ENCODE assay signal across 8 mouse cellular contexts in genomic region chr6:115734909-115735308, GRCm38 (mm10). TPM values are rescaled to one million over a fixed set of nuclear protein-coding genes. Genes with fewer than 3 reads are reported as not detected.
DNase-seq lines count a peak whose midpoint lies in the region; ATAC-seq and TF ChIP-seq lines count a peak whose summit lies in the region.
"Had no signal": no experiment of that assay in that cellular context is flagged by ENCODE, and none has a peak within 500 bp of the region (broad histone marks: within the 10 kb centered on the region; RNA-seq: fewer than 3 reads in every experiment).

No protein-coding gene starts in this region.

- 76% methylated on average over 4 of the region's 4 CpGs for WGBS in intestine, embryonic 14.5 days
- 71% methylated on average over 4 of the region's 4 CpGs for WGBS in intestine, embryonic 15.5 days
- 53% methylated on average over 4 of the region's 4 CpGs for WGBS in small intestine, adult 2 months

- DNase-seq in intestine, embryonic 14.5 days (ENCODE audit: low spot score), result peak; percentile 62
- DNase-seq in A20 (ENCODE audit: low read depth, low spot score) (peak; percentile 74), ES-E14 (ENCODE audit: low read depth, low spot score) (peak; percentile 71)
- peak; percentile 70 for DNase-seq in induced T-regulatory cell, adult 2 months (ENCODE audit: low read depth)
- no peak for DNase-seq in c-Kit-positive CD71-positive TER-119-positive erythroid progenitor cells, embryonic 14.5 days (ENCODE audit: low spot score)

- H3K9ac ChIP-seq in intestine, embryonic 14.5 days (ENCODE audit: low read length), result no peak overlapping the region
- H3K9ac ChIP-seq in intestine, embryonic 15.5 days, result no peak overlapping the region
- no peak overlapping the region for H3K9ac ChIP-seq in ES-E14 (ENCODE audit: insufficient read depth, low read depth, low read length, poor library complexity, severe bottlenecking)
- H3K9ac ChIP-seq: limb, embryonic 15.5 days had no signal

- peaks cover 5% of the 10 kb centered on the region; the same call in 1 of the 2 replicates for H3K4me1 ChIP-seq in intestine, embryonic 14.5 days (replicated peaks; ENCODE audit: control insufficient read depth, insufficient read depth, low read length)
- H3K4me1 ChIP-seq in intestine, embryonic 15.5 days (replicated peaks), result no peaks in the 10 kb centered on the region
- H3K4me1 ChIP-seq in ES-E14 (ENCODE audit: control insufficient read depth in 2 of 2, insufficient read depth in 2 of 2, low read length in 2 of 2, poor library complexity in 1 of 2), result peaks cover 0 to 9% of the 10 kb centered on the region in 2 experiments; a peak in 2 of 4 replicates
- no peaks in the 10 kb centered on the region for H3K4me1 ChIP-seq in small intestine, adult 2 months (ENCODE audit: control insufficient read depth, insufficient read depth, insufficient read length, low read length)

- no peak overlapping the region for H3K27ac ChIP-seq in intestine, embryonic 14.5 days (ENCODE audit: low read depth)
- H3K27ac ChIP-seq in intestine, embryonic 15.5 days, result no peak overlapping the region
- H3K27ac ChIP-seq in ES-E14 (ENCODE audit: insufficient read depth, low read depth, low read length, poor library complexity, severe bottlenecking), result 0 out of 2 replicates have a peak overlapping the region, but pooled peaks have one; percentile 0
- H3K27ac ChIP-seq in small intestine, adult 2 months (ENCODE audit: insufficient read depth, low read depth, low read length), result no peak overlapping the region
- H3K27ac ChIP-seq: limb, embryonic 15.5 days had no signal

- no peak for TF ChIP-seq POLR2A in small intestine, adult 2 months (IDR thresholded peaks at IDR 0.05; ENCODE audit: low read depth, low read length)

- in situ Hi-C loops in ES-E14 (cut with MboI; ENCODE audit: low sequenced_read_pairs in 2 of 2, unreplicated experiment in 2 of 2), result no loop called here

- H3K36me3 ChIP-seq in intestine, embryonic 14.5 days (ENCODE audit: control insufficient read depth, insufficient read depth, low read length), result no peaks in the 10 kb centered on the region
- H3K36me3 ChIP-seq in intestine, embryonic 15.5 days, result no peaks in the 10 kb centered on the region
- H3K36me3 ChIP-seq in ES-E14 (ENCODE audit: control insufficient read depth, insufficient read depth, low read length, poor library complexity, severe bottlenecking), result no peaks in the 10 kb centered on the region
- H3K36me3 ChIP-seq in small intestine, adult 2 months (ENCODE audit: control insufficient read depth, insufficient read depth, low read length), result no peaks in the 10 kb centered on the region
- H3K36me3 ChIP-seq: limb, embryonic 15.5 days had no signal

- H3K27me3 ChIP-seq in intestine, embryonic 14.5 days (replicated peaks; ENCODE audit: control insufficient read depth, insufficient read depth, low read length), result no peaks in the 10 kb centered on the region
- H3K27me3 ChIP-seq in intestine, embryonic 15.5 days (replicated peaks), result no peaks in the 10 kb centered on the region
- H3K27me3 ChIP-seq in small intestine, adult 2 months (ENCODE audit: control insufficient read depth, insufficient read depth, low read length), result no peaks in the 10 kb centered on the region
- H3K27me3 ChIP-seq: limb, embryonic 15.5 days had no signal

- H3K4me3 ChIP-seq in intestine, embryonic 14.5 days (ENCODE audit: low read depth, low read length), result no peak overlapping the region
- no peak overlapping the region for H3K4me3 ChIP-seq in intestine, embryonic 15.5 days (replicated peaks)
- H3K4me3 ChIP-seq in ES-E14 (ENCODE audit: insufficient read depth in 1 of 2, low read depth in 1 of 2, low read length in 2 of 2, poor library complexity in 1 of 2, severe bottlenecking in 1 of 2), result no peak overlapping the region
- H3K4me3 ChIP-seq in small intestine, adult 2 months (ENCODE audit: low read depth, low read length), result no peak overlapping the region
- H3K4me3 ChIP-seq: limb, embryonic 15.5 days had no signal

- ATAC-seq in intestine, embryonic 14.5 days (replicated peaks; ENCODE audit: low FRiP score, low TSS enrichment, low read depth), result no peak
- ATAC-seq in intestine, embryonic 15.5 days, result no peak

- TF ChIP-seq CTCF in small intestine, adult 2 months (IDR thresholded peaks at IDR 0.05; ENCODE audit: extremely low read depth, insufficient read length, insufficient replicate concordance, low read depth, low read length), result peak; percentile 63; the same call in 1 of the 2 replicates

- no peak overlapping the region for H3K4me2 ChIP-seq in intestine, embryonic 14.5 days (ENCODE audit: low read length)
- H3K4me2 ChIP-seq in intestine, embryonic 15.5 days (replicated peaks), result no peak overlapping the region
- H3K4me2 ChIP-seq: limb, embryonic 15.5 days had no signal

- H3K9me3 ChIP-seq in intestine, embryonic 14.5 days (ENCODE audit: control insufficient read depth, low read length), result peaks cover 4% of the 10 kb centered on the region; the same call in 1 of the 2 replicates
- H3K9me3 ChIP-seq in intestine, embryonic 15.5 days, result no peaks in the 10 kb centered on the region
- no peaks in the 10 kb centered on the region for H3K9me3 ChIP-seq in ES-E14 (ENCODE audit: control insufficient read depth, insufficient read depth, low read depth, low read length)
- H3K9me3 ChIP-seq: limb, embryonic 15.5 days had no signal

TF ChIP-seq in ES-E14, 5 proteins besides CTCF, POLR2A, EP300 and RAD21:
- TF ChIP-seq MAFK (IDR thresholded peaks at IDR 0.05; ENCODE audit: insufficient read depth, low read depth, low read length) (no peak), ZNF384 (IDR thresholded peaks at IDR 0.05; ENCODE audit: low read depth, low read length) (peak; percentile 68), ZC3H11A (IDR thresholded peaks at IDR 0.05; ENCODE audit: borderline replicate concordance, low read depth, low read length) (0 out of 2 replicates have a peak, but pooled peaks have one; percentile 49)

RNA-seq across cellular contexts. Expression of gene Tmem40, which starts 27.3 kb away (rescaled TPM):
- 0.48 and 0.51 TPM in 2 replicates for polyA plus RNA-seq in intestine, embryonic 14.5 days (2014; fragmentation: Nextera tagmentation; extraction: Ambion mirVana)
- 0.78 and 1.2 TPM in 2 replicates for polyA plus RNA-seq in intestine, embryonic 15.5 days (2015; fragmentation: Nextera tagmentation; extraction: Ambion mirVana)
- 18.4 and 21.9 TPM in 2 replicates for total RNA-seq in ES-E14 (2012; rRNA removed)
- polyA plus RNA-seq in small intestine, adult 2 months (2012; rRNA removed), result 0.17 TPM in 1 of 2 replicates, not detected in the other

RNA-seq across cellular contexts. Expression of gene Cand2, which starts 39.4 kb away (rescaled TPM):
- polyA plus RNA-seq in intestine, embryonic 14.5 days (2014; fragmentation: Nextera tagmentation; extraction: Ambion mirVana), result 29.6 and 30.2 TPM in 2 replicates
- polyA plus RNA-seq in intestine, embryonic 15.5 days (2015; fragmentation: Nextera tagmentation; extraction: Ambion mirVana), result 16.8 and 17.2 TPM in 2 replicates
- total RNA-seq in ES-E14 (2012; rRNA removed), result 10.7 and 10.8 TPM in 2 replicates
- 2.1 and 3.4 TPM in 2 replicates for polyA plus RNA-seq in small intestine, adult 2 months (2012; rRNA removed)

RNA-seq across cellular contexts. Expression of gene Raf1, which starts 58.5 kb away (rescaled TPM):
- polyA plus RNA-seq in intestine, embryonic 14.5 days (2014; fragmentation: Nextera tagmentation; extraction: Ambion mirVana), result 114 and 122 TPM in 2 replicates
- 76.2 and 79.5 TPM in 2 replicates for polyA plus RNA-seq in intestine, embryonic 15.5 days (2015; fragmentation: Nextera tagmentation; extraction: Ambion mirVana)
- 128 and 140 TPM in 2 replicates for total RNA-seq in ES-E14 (2012; rRNA removed)
- polyA plus RNA-seq in small intestine, adult 2 months (2012; rRNA removed), result 42.8 and 81.6 TPM in 2 replicates
